Mouse (Mus musculus) skeletal muscle tissue, postnatal 0 days (tissue): ENCODE data around the gene Prl6a1. TPM values are rescaled to one million over a fixed set of nuclear protein-coding genes. Genes with fewer than 3 reads are reported as not detected.

Experiments used
- polyA plus RNA-seq: library from polyadenylated mRNA; unstranded; fragments of >200 nt; fragmentation: Nextera tagmentation; extraction: Ambion mirVana; gene quantifications from 2 replicates; pipeline ENCODE4 v1.2.1, GENCODE M21; 2015

Gene Prl6a1
- polyA plus RNA-seq, result not detected in 2 replicates

DNA sequence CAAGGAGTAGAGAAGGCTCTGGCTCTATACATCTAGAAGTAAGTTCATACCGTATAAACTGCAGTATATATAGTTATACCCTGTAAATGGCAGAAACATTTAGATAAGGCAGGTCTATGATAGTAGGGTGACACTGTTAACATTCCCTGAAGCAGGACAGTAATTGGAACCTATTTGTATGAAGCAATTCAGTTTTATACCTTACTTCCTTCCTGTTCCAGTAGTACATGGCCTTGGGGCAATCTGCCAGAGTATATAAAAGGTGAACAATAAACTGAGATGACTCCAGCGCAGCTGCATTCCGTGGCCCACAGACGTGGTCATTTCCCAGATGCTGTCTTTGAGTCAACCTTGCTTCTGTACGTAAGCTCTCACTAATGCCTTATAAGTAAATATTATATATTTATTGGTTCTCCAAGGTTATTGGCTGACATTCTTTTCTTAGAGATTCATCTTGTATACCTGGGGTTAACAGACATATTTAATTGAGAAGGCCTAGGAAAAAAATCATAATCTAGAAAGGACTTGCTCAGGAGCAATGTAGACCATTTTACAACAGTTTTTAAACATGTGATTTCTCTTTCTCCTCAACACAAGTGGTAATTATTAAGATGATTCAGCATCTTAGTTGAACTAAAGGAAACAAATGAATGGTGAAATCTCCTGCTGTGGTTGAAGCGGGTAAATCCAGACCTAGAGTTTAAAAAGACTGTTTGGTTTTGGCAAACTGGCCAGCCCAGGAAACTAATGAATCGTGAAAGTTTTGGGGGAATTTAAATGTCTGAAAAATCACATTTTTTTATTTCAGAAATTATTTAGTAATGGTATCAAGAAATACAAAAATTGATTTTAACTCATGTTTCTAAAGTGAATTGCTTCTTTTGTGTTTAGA is at the start of gene Prl6a1:
Gene Prl6a1, plus strand, starts transcription at position 294 of the 892 bp plus-strand sequence.

GRCm38 (mm10) chr13:27345373-27345772 is 32.9 kb downstream of the Prl6a1 start, which contains the start of gene Prl8a2:
Gene Prl8a2 (plus strand): TSS chr13:27345673.

Other genes starting within 250 kb of the Prl6a1 start
- gene Prl3d1, start 218.4 kb upstream of the Prl6a1 start, polyA plus RNA-seq, result not detected in 2 replicates
- gene Prl3d2, start 190.9 kb upstream of the Prl6a1 start, polyA plus RNA-seq, result not detected in 2 replicates
- not detected in 2 replicates for gene Prl3d3, start 155.8 kb upstream of the Prl6a1 start, polyA plus RNA-seq
- gene Prl3c1, start 116.0 kb upstream of the Prl6a1 start, polyA plus RNA-seq, result not detected in 2 replicates
- not detected in 2 replicates for gene Prl3b1, start 70.8 kb upstream of the Prl6a1 start, polyA plus RNA-seq
- gene Prl3a1, start 53.2 kb upstream of the Prl6a1 start, polyA plus RNA-seq, result not detected in 2 replicates
- not detected in 2 replicates for gene Prl8a2, start 33.0 kb downstream of the Prl6a1 start, polyA plus RNA-seq
- gene Prl2b1, start 78.2 kb downstream of the Prl6a1 start, polyA plus RNA-seq, result not detected in 2 replicates
- not detected in 2 replicates for gene Prl8a6, start 126.1 kb downstream of the Prl6a1 start, polyA plus RNA-seq
- gene Prl8a8, start 200.6 kb downstream of the Prl6a1 start, polyA plus RNA-seq, result not detected in 2 replicates